Mouse (Mus musculus): Measurements from ENCODE around the gene Pcbd1. TPM values are rescaled to one million over a fixed set of nuclear protein-coding genes. Genes with fewer than 3 reads are reported as not detected.

The Pcbd1 gene
- 1 to 10 TPM in 1 of 2 experiments, under 1 TPM in 1; 0.77 to 1.3 TPM for total RNA-seq (2021)
- long read RNA-seq, experiment 1, result 0 reads
- long read RNA-seq, experiment 2, partial matches to known transcripts, result 1 of 3 reads
- long read RNA-seq, experiment 2, other reads (novel, unspliced or antisense), result 0 of 3 reads

DNA sequence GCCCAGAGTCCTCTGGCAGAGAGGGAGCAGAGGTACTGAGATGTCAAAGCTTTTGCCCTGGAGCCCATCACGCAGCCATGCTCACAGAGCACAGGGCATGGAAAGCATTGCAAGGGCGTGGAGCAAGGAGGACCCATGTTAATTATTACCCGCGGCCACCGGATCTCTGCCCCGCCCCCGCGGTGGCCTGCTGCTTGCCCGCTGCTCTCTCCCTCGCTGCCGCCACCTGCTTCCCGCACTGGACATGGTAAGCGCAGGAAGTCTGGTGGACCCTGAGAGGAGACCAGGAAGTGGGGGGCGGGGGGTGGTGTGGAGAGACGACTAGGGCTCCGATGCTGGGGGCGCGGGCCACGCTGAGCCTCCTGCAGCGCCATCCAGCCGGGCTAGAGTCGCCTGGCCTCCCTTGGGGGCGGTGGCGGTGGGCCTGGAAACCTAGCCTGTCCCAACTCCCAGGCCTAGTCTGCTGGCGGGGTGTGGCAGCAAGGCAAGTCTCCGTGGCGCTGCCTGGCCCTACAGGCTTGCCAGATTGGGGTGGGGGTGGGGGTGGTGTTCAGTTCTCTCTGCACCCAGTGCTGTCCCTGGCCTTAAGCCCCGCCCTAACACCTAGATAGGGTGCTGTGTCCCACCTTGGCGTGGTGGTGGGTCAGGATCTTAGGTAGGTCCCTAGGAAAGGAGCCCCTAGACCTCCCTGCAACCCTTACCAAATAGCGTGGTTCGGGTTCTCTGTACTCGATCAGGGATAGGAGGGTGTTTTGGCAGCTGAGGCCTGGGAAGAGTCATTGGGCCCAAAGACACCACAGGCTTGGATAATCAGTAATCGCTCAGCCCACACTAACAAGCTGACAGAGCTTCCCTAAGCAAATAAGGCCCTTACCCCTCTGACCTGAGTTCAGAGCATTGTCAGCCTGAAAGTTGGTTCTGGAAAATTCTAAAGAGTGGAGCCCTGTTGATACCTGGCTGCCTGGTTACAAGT is at the start of gene Pcbd1:
Gene Pcbd1, plus strand, starts transcription at position 162 of the 973 bp plus-strand sequence.
- DNase-seq, result peak in 1 of 2 experiments; percentile 9

DNA sequence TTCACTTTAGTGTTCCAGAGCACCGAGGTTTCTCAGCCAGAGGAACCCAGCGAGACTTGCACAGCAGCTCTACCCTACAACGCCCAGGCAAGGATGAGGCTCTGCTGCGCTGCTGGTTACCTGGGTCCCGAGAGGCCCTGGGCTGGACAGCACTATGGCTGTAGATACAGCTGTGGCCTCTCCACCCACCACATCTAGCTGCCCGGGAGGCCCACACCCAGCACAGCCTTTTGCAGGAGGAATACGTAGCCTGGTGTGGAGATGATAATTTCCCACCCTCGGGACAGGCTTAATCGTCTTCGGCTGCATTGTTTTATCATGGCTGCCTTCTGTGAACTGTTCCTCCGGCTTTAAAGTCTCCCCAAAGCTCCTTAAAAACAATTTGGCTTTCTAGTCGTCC is 49.5 kb upstream of the Pcbd1 start:
- no peak for DNase-seq

DNA sequence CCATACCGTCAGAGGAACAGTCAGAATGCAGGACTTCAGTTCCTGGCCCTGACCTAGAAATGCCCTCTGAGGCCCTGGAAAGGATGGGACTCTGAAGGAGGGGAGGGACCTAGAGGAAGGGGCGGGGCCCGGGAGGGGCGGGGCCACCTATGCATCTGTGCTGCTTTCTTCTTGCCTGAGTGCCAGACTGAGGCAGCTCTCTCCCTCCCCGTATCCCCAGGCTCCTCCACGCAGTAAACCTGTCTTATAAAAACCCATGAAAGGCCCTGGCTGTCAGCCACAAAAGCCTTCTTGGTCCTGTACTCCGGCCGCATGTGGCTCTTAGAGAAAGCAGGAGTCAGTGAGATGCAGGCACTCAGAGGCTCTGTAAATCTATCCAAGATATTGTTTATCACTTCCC is 44.0 kb upstream of the Pcbd1 start:
- DNase-seq, result no peak

DNA sequence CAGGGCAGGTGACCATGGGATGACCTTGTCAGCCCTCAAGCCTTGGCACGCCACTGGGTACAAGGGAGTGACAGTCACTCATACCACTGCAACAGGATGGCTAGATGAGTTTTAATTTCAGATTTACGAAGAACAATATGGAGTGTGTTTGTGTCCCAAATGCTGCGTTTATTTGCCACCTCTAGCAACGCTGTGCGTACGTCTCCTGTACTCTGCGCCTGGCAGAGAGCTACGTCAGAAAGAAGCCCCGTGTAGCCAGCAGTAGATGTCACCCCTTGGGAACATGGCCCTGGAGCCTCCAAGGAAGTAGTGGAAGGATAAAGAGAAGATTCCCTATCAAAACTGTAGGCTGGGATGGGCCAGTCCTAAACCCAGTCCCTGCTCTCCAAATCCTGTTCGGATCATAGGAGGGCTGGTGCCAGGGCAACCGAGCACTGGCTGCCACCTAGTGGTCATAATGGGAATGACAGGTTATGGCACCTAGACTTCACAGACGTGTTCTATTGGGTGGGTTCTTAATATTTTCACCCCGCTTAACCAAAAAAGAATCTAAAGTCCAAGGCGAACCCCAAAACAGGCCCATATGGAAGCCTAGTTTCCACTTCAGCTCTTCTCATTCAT is 37.0 kb upstream of the Pcbd1 start:
- peak; percentile 50 to 85 for DNase-seq

DNA sequence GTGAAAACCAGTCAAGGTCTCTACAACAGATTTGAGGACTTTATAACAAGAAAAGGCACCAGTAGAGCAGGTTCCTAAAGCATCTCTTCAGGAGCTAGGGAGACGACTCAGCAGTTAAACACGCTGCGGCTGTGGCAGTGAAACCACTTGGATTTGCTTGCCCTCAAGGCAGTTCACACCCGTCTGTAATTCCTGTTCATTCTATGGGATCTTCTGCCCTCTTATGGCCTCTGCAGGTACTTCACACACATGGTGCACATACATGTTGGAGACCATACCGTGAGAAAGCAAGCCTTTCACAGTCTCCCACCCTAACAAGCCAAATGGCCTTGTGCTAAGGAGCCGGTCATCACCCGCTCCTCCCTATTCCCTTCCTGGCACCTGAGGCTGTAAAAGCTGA is 32.5 kb upstream of the Pcbd1 start:
- DNase-seq, result no peak

DNA sequence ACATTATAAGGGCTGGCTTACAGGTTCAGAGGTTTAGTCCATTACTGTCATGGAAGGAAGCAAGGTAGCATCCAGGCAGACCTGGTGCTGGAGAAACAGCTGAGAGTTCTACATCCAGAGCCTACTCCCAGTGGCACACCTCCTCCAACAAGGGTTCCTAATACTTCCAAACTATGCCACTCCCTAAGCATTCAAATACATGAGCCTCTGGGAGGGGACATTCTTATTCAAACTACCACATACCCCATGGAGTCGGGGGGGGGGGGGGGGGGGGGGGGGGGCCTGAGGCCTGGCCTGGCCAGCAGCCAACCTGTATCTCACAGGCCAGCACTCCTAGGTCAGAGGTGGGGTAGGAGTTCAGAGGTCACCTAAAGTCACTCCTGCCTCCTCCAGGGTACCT is 30.0 kb upstream of the Pcbd1 start:
- no peak for DNase-seq

DNA sequence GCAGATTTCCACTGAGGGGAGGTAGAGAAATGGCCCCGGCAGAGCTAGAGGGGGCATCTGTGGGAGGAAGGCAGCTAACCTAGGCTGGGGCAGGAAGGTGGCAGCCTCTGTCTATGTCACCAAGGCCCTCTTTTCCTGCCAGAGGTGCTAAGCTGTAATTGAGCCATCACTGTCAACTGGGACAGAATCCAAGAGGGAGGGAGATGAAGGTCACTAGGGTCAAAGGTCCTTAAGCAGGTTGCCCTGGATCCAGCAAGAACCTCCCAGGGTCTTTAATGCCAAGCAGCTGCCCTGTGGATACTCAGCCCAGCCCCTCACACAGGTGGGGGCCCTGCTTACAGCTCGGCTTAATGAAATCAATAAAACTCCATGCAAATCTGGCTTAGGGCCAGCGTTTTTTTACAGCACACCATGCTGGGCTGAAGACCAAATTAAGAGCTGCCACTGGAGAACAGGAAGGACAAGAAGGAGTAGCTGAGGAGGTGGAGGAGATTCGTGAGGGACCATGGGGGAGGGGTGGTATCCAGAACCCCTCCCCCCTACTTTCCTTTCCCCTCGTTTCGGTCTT is 29.5 kb upstream of the Pcbd1 start:
- DNase-seq, result no peak

DNA sequence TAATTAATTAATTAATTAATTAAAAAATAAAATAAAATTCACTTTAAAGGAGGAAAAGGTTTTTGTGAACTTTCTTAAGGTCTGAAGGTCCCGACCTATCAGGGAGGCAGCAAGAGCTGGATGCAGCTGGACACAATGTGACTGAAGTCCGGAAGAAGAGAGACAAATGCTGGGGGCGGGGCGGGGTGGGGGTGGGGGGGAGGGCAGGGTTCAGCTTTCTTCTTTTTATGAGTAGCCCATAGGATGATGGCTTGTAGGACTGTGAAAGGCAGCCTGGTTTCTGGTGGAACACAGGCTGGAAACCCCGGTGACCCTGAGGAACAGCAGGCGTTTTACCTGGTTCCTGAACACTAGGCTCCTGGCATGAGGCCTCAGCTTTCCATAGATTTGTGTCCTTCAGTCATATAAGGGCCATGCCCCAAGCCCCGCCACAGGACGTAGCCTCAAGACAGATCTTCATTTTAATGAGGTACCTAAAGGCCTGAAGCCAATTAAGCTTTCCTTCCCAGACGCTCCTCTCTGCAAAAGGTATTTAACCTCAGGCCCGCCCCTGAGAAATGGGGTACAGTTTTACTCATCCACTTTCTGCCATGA is 25.8 kb upstream of the Pcbd1 start:
- no peak for DNase-seq

DNA sequence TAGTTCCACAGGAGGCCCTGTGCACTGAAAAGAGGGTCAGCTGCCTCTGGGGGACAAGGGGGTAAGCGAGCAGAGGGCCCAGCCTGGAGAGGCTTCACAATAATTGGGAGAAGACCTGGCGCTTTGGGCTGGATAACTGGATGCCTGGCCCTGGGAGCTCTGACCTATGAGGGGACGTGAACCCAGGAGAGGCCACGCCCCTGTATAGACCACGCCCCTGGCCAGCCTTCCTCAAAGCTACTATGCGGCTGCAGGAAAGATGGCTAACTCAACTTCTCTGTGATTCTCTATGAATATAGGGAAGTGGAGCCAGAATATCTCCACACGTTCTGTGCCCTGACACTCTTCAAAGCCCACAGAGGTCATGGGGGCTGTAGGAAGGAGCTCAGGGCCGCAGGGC is 24.5 kb upstream of the Pcbd1 start:
- DNase-seq, result no peak

DNA sequence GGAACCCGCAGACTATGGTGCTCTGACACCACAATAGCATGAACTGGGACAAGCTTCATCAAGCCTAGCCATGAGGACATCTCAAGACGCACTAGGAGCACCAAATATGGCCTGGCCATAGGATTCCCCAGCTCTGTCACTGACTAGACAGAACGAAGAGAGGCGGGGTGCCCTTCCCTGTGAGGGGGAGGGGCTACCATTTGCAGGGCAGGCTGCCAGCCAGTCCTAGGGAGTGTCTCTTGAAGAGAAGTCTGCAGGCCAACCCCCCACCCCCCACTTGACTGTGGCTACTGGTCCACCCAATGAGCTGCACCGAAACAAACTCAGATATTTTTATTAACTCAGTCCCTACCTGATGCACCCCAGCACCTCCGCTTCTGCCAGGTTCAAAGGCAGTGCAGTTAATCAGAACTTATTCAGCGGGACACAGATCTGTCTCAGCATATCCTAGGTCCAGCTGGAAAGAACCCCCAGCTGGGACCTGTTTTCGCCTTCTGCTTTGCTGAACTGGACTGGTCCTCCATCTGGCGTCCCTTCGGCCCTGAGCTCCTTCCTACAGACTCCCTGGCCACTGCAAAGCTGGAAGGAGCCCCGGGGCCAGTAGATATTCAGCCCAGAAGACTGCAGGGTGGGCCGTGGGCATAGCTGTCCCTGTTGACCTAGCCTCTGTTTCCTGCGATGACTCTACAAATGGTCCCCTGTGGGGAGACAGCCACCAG is 23.7 kb upstream of the Pcbd1 start:
- no peak for DNase-seq

DNA sequence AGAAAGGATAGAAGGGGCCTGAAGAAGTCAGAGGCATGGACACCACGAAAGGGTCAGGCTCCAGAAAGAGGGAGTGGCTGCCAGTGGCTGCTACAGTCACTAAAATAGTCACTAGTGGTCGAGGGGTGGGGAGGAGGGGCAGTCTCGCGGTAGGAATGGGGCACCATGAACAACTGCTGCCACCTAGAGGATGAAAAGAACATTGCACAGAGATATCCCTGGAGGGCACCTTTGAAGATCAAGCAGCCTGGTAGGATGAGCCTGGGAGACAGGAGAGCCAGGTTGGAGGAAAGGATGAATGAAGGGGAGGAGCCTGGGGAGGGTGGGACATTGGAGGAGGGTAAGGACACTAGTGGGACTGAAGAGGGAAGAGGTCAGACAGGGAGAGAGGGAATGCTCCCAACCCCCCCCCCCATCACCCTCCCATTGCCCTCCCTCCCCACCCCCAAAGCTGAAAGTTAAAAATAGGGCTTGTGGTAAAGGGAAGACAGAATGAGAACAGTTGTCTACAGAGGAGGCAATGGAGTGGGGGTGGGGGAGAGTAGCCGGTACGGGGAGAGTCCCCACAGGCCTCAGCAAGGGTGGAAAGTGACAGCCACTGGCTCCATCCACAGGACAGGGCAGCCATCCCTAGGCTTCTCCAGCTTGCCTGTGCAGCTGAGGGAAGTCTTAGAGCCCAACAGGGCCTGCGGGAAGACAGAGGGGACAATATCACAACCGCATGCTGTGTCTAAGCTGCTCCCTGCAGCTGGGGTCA is 20.5 kb upstream of the Pcbd1 start:
- DNase-seq, result peak; percentile 59 to 75

DNA sequence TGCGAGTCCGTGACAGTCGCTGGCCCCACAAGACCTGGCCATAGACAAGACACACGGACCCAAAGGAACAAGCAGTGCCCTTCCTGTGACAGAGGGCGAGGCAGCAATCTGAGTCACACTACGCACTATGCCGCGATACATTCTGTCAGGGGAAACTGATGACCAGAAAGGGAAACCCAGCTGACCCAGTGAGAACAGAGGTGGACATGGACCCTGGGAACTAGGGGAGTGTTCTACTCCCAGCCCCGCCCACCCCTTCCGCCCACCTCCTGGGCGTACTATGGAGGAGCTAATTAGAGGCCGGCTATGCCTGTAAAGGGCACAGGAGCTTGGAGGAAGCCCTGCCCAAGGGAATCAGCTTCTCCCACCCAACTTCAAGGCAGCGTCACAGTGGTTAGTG is 19.9 kb upstream of the Pcbd1 start:
- no peak for DNase-seq

DNA sequence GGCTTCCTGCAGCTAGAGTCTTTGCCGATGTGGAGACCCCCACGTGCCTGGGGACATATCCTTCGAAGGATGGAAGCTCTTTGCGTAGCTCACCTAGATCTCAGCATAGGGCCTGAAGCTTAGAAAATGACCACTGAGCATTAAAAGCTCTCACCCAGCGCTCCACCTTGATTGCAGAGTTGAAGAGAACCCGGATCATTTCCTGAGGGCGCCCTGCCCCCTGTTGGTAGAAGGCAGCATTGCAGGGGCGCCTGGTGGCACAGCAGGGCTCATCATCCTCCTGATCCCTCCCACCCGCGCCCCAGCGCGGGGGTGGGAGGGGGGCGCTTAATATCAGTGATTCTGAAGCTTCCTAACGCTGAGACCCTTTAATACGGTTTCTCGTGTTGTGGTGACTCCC is 16.8 kb upstream of the Pcbd1 start:
- DNase-seq, result peak; percentile 20 to 64

DNA sequence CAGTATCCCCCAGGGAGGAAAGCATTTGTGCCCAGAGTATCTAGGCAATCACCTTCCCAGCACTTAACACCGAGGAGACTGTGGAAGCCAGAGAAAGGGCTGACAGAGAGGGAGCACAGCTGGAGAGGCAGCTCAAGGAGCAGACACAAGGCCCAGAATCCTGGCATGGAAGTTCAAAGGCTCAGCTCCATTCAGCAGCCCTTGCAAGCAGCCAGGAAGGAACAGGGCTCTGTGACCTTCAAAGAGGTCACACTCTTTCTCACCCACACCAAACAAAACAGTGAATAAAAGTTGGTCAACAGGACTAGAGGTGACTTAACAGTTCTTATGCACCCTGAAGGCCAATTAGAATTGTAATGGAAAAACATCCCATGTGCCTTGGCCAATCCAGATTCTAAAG is 14.5 kb upstream of the Pcbd1 start:
- no peak for DNase-seq

DNA sequence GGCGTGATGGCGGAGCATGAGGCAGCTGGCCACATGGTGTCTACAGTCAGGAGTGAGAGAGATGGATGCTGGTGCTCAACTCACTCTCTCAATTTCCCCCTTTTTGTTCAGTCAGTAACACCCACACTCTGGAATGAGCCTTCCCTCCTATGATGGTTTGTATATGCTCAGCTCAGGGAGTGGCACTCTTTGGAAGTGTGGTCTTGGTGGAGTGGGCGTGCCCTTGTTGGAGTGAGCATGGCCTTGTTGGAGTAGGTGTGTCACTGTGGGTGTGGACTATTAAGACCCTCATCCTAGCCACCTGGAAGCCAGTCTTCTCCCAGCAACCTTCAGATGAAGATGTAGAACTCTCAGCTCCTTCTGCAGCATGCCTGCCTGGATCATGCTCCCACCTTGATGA is 13.5 kb upstream of the Pcbd1 start:
- DNase-seq, result no peak

DNA sequence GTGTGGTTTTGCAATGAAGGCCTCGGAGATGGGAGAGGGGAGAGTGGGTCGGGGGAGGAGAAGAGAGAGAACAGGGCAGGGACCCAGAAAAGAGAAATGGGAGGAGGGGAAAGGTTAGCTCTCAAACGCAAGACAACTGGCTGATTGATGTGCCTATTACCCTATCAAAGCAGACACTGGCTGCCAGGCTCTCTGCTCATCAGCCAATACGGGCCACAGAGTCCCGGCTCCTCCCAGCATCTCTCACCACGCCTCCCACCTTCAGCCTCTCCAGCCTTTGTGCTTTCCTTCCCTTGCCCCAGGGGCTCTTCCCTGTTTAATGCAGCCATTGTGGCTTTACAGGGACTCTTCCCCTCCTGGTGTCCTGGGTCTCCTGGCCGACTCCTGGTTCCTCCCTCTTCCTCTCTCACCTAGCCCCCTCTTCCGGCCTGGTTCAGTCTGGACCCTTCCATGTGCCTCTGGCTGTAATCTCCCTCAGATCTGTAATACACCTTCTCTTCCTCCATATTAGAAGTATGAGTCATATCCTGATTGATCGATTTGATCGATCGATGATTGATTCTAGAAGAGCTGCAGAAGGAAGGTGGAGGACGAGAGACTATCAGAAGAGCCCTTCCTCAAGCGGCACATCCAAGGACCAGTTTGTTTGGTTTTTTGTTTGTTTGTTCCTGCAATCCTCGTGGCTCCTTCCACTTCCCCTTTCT is 8.8 kb upstream of the Pcbd1 start:
- DNase-seq, result peak; percentile 47 to 75

DNA sequence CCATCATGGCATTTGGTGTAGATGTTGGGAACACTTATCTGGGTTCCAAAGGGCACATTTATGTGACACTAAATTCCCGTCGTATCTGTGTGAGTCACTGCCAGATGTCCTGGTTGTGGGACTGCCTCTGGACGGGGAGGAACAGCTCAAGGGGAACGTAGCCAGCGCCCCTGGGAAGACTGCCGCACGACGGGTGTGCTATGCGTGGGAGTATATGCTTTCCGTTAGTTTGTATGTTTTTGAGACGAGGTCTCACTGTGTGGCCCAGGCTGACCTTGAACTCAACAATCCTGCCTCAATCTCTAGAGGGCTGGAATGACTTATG is 8.2 kb upstream of the Pcbd1 start:
- DNase-seq, result no peak

DNA sequence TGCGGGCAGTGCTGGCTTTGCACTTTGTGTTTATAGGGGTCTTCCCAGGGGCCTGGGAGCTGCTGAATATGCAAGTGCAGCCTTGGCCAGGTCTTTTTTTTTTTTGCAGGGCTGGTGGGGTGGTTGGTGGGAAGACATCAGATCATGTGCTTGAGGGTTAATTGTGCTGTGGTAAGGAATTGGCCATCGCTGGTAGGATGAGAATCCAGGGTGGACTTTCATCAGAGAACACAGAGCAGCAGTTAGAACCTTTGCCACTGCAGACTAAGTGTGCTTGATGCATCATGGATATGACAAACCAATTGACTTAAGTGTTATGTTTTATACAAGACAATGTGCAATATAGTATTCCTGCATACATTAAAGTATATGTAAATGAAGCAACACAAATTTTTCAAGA is 3.8 kb upstream of the Pcbd1 start:
- no peak for DNase-seq

DNA sequence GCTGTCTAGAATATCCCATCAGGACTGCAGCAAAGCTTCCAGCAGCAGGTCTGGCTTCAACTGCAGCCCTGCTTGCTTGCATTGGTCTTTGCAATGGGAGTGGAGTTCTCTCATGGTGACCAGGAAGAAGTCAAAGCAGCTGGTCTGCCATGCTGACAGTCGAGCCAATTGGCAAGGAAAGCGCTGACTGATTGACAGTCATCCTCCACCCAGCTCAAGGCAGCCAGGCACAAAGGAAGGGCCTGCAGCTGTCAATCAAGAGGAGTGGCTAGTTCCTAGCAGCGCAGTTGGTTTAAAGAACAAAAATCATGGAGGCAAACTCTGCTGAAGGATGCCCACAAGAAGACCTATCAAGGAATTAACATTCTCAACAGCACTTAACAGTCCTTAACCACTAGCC is 2.6 kb upstream of the Pcbd1 start:
- DNase-seq, result no peak

DNA sequence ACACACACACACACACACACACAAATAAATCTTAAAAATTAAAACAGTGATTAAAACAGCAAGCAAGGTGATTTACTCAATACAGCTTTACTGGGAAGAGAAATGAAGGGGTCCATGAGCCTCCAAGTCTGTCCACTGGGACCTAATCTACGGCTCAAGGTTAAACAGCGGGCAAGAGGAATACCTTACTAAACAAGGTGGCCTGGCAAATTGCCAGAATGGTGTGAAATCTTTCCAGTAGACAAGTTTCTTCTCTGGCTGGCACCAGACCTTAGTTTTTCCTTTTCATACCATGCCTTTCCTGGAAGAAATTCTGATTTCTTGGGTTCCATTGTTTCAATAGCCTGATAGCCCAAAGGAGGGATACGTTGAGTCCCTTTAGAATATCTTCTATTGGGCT is 663 bp upstream of the Pcbd1 start:
- no peak for DNase-seq

DNA sequence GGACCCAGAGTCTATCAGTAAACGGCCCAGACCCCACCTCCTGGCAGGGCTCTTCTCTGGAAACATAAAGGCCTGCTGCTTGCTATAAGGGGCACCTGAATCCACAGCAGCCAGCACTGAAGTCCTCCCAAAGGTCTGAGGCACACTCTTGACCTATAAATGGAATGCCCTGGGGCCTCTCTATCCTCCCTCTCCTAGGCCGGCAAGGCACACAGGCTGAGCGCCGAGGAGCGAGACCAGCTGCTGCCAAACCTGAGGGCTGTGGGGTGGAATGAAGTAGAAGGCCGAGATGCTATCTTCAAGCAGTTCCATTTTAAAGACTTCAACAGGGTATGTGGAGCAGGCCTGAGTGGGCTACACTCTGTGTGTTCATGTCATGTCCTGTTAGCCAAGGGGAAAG is 2.7 kb downstream of the Pcbd1 start:
- DNase-seq, result no peak
